Mouse (Mus musculus) kidney, adult 18-20 months (tissue): ENCODE measurements around the gene Mxi1.
"Not testable (repeated sequence)": the region's sequence is repeated elsewhere in the genome, so short reads cannot be mapped to it uniquely, and the experiment has no call there.

Experiments
- DNase-seq: peaks from one replicate; pipeline ENCODE4 v3.0.0; 2021

Mxi1 gene

DNA sequence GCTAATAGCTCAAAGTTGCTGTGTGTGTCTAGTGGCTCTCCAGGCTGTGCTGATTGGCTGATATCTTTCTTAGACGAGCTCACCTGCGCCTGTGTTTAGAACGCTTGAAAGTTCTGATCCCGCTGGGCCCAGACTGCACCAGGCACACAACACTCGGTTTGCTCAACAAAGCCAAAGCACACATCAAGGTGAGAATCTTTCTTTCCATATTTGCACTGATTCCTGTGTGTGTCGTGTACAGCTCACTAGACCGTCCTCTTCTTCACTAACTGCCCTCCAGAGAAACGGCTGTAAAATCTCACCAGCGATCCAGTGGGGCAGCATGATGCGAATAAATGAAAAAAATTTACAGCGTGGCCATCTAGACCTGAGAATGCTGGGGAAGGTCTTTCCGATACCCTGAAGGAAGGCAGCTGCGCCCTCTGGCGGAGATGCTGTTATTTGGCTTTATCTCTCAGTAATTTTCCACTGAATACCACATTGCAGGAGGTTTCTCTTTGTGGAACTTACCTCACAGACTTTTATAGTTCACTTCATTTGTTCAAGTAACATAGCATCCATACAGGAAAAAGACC, 59.2 kb downstream of the Mxi1 start:
- peak; percentile 91 for DNase-seq

DNA sequence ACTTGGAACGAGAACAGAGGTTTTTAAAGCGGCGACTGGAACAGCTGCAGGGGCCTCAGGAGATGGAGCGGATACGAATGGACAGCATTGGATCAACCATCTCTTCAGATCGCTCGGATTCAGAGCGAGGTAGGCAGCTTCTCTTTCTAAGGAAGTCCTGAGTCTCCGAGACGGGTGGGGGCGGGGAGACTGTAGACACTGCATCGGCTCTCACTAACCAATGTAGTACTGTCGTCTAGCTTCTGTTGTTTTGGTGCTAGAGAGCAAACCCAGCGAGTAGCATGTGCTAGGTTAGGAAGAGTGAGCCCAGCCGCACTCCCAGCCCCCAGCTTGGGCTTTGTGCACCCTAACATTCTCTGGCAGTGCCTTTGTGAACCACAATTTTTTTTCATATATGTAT, 59.9 kb downstream of the Mxi1 start:
- DNase-seq: no peak

DNA sequence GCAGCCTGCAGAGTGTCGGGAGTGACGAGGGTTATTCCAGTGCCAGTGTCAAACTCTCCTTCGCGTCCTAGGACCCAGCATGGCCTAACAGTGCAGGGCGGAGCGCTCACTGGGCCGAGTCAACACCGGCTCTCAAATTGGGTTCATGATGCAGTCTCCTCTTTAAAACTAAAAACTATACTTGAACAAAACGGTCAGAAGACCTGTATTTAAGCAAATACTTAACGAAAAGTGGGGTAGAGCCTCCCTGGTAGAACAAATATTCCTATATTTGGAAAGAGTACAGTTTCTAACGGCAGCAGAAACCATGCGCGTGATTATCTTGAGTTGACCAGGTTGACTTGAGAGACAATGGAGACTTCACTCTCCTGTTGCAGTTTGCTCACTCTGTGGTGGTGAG, 61.3 kb downstream of the Mxi1 start, which contains the start of gene Gm10197:
Gene Gm10197, minus strand, starts transcription at position 101 of the 400 bp plus-strand sequence.
- DNase-seq: no peak

DNA sequence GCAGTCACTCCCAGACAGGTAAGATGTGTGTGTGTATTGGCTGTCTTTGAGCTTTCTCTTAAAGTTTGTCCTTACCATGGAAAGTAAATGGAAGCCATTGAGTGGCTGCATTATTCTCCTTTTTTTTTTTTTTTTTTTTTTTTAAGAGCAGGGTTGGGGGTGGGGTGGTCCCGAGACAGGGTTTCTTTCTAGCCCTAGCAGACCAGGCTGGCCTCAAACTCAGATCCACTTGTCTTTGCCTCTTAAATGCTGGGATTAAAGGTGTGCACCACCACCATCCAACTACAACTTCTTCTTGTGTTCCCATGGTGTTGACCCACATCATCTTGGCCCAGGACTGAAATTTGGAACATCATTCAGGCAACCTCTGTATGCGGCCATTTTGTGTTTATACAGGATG, 63.3 kb downstream of the Mxi1 start:
- no peak for DNase-seq

DNA sequence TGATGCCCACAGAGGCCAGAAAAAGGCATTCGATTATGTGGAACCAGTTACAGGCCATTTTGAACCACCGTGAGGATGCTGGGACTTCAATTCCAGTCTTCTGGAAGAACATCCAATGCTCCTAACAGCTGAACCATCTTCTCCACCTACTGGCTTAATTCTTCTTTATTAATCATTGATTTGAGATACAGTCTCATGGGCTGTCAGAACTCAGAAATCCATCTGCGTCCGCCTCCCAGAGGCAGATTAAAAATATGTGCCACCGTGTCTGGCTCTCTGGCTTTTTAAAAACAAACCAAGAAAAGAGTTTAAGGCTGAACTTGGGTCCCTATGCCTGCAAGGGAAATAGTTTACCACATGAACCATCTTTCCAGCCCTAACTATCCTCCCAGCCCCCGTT, 65.0 kb downstream of the Mxi1 start:
- no peak for DNase-seq

DNA sequence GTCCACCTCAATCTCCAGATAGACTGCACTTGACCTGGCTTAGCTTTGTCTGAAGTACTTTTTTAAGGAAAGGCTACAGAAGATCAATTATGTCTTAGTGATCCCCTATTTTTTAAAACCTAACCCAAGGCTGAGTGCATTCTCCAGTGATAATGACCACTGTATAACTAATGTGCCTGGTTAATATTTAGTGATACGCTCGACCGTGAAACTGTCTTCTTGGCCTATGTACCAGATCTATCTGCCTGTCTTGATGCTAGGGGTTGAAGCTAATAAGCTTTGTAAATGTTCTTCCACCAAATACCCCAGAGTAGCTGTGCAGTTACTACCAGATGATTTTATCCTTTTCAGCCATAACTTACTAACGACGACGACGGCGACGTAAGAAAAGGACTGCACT, 65.5 kb downstream of the Mxi1 start:
- no peak for DNase-seq

DNA sequence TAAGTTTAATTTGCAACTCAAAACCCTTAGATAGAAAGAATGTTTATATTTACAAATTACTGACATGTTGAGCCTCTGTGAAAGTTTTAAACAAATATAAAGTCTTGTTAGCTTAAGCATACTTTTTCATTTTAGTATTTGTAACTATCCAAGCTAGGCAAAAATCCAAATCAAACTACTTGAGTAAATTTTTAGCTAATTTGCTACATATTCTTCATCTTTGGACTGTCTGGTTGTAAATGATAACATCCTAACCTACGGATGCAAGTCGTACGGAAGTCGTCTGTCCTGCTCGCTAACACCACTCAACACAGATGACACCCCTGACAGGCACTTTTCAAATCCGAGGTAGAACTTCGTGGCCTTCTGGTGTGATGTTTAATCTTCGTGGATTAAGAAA, 67.3 kb downstream of the Mxi1 start:
- no peak for DNase-seq

DNA sequence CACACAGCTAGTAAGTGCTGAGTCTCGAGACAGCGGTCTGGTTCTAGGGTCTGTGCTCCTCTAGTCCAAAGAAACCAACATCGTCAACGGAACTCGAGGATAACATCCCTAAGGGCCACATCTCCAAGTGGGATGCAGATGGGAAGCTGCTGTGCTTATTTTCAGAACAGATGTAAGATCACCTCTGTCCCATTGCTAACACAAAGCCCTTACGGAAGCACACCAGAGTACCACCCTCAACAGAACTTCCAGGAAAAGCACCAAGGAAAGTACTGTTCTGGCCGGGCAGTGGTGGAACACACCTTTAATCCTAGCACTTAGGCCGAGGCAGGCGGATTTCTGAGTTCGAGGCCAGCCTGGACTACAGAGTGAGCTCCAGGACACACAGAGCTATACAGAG, 68.1 kb downstream of the Mxi1 start:
- no peak for DNase-seq

DNA sequence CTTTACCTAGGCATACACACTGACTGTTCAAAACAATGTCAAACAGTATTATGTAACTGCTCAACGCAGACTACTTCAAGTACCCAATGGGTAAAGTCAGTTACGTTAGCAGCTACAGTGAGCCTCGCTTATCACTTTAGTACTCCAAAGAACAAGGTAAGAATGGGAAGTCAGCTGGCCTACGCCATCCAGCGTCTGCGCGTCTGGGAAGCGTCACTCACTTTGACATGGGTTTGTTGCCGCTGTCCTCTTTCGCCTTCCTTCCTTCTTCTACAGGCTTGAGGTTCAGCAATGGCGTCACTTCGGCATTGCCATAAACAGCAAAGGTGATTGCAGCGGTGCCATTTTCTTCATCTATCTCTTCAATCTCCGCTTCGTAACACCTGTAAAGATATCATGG, 73.0 kb downstream of the Mxi1 start:
- DNase-seq: no peak

DNA sequence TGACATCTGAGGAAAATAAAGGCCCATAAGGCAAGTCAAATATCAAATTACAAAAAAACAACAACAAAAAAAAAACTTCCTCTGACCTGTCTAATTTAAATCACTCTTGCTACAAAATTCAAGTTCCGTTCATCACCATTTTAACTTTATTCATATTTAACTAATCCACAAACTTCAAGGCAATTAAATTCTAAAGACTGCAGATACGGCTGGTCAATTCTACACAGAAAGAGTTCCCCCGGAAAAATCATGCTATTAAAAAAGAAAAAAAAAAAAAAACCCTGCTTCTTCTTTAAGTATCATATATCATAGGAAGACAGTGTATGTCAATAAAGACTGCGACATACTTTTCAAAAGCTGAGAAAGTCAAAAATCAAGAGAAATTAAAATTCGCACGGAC, 79.1 kb downstream of the Mxi1 start:
- no peak for DNase-seq

DNA sequence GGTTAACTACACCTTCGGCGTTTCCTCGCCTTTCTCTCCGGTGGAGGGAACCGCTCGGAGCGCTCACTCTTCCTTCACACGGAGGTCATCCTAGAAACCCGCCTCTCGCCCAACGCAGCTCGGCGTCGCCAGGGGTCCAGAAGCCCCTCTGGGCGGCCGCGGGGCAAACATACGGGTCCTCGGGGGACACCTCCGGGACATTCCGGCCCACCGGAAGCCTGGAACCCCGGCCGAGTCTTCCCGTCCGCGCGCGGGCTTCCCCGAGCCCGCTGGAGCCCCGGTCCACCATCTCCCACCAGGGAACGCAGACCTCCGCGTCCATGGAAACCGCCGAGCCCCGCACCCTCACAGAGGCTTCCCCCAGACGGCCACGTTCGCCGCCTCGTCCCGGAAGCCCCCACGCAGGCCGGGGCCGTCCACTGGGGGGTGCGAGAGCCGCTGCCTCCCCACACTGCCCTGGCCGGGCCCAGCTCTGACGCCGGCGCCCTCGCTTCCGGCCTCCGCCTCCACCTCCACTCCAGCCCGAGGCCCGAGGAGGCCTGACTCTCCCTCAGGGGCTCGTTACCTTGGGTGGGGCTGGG, 79.6 kb downstream of the Mxi1 start:
- no peak for DNase-seq

DNA sequence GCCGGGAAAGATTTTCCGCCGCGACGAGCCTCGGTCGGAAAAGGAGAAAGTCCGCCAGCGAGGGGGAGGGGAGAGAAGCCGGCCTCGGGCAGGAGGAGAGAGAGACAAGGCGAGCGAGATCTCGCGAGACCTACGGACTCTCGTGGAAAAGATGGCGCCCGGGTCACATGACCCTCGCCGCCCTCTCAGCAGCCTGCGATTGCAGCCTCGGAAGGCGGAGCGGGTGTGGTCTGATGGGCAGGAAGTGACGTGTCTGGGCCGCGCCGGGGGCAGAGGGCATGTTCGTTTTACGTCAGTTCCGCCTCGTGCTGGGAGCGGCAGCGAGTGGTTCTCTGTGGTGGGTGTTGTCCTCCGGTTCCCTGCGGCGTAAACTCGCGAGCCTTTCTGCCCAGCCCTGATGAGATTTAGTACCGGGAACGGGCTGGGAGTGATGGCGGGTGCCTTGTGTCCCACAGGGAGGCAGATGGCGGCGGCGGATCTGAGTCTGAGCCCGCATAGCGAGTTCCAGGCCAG, 80.2 kb downstream of the Mxi1 start, which contains the start of gene Smndc1:
Gene Smndc1, minus strand, starts transcription at position 84 of the 513 bp plus-strand sequence.
- DNase-seq: peak; percentile 99

DNA sequence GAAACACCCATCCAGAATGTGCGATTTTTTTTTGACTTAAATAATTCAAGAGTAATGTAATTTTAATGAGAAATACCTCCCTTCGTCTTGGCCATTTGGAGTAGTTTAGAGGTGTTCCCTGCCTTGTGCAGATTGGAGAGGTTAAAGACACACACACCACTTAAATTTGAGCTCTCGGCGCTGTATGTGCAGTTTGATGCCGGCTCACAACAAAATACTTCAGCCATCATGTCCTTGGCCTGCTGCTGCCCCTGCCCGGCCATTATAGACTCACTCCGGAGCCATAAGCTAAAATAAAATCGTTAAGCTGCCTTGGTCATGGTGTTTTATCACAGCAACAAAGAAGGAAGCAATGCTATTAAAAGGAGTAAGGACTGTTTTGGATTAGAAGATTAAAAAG, 81.1 kb downstream of the Mxi1 start:
- DNase-seq: no peak

DNA sequence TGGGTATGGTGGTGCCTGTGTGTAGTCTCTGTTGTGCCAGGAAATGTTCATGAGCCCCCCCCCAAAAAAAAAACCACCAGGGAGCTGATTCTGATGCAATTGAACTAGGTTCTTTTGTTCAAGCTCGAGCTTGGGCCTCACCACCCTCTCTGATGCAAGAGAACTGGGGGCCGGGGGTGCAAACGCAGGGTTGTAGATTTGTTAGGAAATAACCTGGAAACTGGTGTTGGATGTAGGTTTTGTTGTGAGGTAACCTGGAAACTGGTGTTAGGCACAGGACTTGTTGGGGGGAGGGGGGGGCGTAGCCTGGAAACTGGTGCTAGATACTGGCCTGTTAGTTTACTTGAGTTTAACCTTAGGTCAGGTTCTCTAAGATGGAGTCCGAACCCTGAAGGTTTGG, 81.5 kb downstream of the Mxi1 start:
- no peak for DNase-seq

DNA sequence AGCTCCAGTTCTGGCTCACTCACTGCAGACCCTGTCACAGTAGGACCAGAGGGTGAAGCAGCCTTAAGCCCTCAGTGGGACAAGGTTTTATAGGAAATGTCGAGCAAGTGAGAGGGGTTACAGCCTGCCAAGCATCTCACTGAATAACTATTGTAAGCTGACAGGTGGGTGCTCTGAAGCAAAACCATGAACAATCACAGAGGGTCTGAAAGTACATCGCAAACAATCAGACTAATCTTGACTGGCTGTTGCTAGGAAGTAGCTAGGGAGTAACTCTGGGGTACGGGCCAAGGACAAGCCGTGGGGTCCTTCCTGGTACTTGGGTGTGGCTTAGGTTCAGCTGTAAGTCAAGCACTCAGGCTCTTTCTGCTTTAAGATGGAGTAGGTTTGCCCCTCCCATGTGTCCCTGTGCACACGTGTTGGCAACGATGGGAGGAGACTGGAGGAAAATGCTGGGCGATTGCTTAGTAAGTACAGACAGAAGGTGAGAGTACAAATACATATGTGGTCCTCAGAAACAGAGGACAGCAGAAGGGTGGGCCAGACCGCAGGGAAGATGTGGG, 82.5 kb downstream of the Mxi1 start:
- no peak for DNase-seq

DNA sequence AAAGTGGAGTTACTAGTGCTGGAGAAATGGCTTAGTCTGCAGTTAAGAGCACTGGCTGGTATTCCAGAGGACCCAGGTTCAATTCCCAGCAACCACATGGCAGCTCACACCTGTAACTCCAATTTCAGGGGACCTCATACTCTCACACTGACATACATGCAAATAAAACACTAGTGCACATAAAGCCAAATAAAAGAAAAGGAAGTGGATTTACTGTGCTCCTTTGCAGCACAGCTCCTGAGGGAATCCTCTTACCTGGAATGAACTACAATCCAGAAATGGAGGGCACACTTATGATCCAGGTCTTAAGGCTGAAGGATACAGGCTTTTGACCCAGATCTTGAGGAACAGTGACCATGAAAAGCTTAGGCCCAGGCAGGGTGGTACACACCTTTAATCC, 83.3 kb downstream of the Mxi1 start:
- no peak for DNase-seq

DNA sequence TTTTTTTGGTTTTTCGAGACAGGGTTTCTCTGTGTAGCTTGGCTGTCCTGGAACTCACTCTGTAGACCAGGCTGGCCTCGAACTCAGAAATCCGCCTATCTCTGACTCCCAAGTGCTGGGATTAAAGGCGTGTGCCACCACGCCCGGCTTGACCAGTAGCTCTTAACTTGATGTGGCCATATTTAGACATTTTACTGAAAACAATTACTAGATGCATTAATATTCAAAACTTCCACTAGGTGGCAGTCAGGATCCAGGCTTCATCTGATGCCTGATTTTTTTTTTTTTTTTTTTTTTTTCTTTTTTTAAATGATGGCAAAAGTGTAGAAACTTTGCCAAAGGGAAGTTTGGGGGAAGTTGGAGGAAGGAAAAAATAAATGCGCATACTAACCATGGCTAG, 84.2 kb downstream of the Mxi1 start:
- no peak for DNase-seq

DNA sequence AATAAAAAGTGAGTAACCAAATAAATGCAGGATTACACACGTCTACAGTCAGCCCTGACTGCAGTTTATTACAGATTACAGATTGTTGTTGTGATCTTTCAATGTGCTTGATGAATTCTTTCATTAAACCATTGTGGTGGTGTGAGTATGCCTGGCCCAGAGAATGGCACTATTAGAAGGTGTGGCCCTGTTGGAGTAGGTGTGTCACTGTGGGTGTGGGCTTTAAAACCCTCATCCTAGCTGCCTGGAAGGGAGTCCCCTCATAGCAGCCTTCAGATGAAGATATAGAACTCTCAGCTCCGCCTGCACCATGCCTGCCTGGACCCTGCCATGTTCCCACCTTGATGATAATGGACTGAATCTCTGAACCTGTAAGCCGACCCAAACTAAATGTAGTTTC, 84.6 kb downstream of the Mxi1 start:
- DNase-seq: not testable (repeated sequence)

DNA sequence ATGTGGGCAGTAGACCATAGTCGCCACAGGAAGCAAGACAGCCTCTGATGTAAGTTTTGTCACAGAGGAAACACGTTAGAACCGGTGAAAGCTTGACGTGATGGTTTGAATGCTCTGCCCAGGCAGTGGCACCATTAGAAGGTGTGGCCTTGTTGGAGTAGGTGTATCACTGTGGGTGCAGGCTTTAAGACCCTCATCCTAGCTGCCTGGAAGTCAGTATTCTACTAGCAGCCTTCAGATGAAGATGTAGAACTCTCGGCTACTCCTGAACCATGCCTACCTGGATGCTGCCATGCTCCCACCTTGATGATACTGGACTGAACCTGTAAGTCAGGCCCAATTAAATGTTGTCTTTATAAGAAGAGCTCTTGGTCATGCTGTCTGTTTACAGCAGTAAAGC, 85.5 kb downstream of the Mxi1 start:
- not testable (repeated sequence) for DNase-seq

DNA sequence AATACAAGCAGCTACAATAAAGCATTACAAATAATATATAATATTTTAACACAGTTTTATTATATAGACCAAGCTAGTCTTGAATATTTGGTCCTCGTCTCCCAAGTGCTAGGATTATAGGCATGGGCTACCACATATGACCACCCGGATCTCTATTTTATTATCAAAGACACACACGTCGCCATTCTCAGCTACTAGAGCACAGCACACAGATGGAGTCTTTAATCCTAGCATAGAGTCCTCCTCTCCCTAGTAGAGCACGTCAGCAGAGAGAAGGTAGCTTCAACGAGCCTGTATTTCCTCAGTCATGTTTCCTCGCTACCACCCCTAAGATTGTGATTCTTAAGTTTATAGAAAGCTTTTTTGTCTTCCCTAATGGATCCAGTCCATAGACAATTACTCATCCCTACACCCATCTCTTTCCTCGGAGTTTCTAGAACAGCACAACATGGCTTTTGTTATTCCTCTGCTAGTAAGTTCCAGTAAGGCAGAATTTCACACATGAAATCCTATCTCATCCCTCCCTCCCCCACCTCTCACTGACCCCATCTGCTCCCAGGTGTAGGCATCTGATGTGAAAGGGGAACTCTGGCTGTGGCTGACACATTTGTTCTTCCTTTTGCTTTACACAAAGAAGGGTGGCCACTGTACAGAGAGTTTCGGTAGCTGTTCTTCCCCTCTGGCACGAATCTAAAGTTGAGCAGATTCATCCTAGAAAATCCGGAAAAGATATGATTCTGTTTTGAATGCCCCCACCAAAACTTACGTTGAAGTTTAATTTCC, 87.3 kb downstream of the Mxi1 start:
- no peak for DNase-seq

DNA sequence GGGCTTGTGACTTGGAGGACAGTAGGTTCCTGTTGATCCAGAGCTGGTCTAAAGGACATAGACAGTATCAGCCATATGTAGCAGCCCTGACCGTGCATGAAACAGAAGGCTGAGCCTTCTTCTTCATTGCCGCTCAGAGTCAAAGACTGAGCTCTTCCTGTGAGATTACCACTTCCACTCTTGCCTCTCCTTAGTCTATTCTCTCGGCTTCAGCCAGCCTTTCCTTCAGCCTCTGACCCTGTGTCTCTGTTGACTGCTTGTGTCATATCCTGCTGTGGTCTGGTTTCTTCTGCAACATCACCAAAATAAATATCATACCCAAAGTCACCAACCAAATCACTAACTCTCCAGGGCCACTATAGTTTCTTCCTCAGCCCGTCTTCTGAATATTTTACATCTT, 88.9 kb downstream of the Mxi1 start:
- DNase-seq: no peak

DNA sequence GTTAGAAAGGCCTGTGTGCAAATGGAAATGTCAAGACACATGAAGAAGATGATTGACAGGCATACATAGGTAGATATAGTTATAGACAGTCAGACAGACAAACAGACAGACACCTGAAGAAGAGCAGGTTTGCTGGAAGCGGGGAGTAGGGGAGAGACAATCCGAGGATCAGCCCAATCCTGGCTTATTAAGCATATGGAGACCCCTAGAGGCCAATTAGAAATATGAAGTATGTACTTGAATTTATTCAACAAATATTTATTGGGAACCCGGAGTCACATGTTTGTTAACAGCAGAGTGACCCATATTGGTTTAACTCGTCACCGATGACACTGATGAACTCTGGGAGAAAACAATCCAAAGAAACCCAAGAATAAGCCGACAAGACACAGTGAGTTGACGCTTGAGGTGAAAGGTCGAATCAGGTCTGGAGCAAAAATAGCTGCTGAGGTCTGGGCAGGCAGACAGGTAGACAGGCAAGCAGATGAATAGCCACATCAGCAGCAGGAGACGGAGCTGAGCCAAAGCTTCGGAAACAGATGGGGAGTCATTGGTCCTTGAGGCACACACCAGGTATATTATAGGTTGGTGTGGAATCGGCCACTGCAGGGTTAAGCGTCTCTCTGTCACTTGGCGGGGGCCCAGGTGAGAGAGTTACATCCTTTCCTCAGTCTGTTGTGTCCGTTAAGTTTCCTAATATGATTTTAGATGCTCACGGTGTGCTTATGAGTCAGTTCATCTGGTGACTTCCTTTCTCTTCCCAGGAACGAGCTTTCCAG, 90.2 kb downstream of the Mxi1 start:
- no peak for DNase-seq
